16 mouse cellular contexts compared by ENCODE assay signal in genomic region chr8:86453697-86454480, GRCm38 (mm10).
"Had no signal": no experiment of that assay in that cellular context is flagged by ENCODE, and none has a peak within 500 bp of the region (broad histone marks: within the 10 kb centered on the region; RNA-seq: fewer than 3 reads in every experiment).

No protein-coding gene starts in this region.

- H3K27me3 ChIP-seq: limb, embryonic 13.5 days; neural tube, embryonic 15.5 days had no signal

- H3K36me3 ChIP-seq: limb, embryonic 13.5 days; midbrain, embryonic 10.5 days; neural tube, embryonic 15.5 days had no signal

- DNase-seq: kidney, adult 8-10 months; kidney, postnatal 4 days; left cerebral cortex, postnatal 4 days; lung, embryonic 14.5 days; lung, postnatal 10 days; lung, postnatal 4 days; retina, postnatal 1 day; right cerebral cortex, postnatal 4 days; spleen, adult 18-20 months; thymus, adult 2 months; thymus, postnatal 25 days had no signal

- H3K9ac ChIP-seq: limb, embryonic 13.5 days; lung, embryonic 14.5 days; neural tube, embryonic 15.5 days had no signal

- H3K4me2 ChIP-seq: limb, embryonic 13.5 days; lung, embryonic 14.5 days; neural tube, embryonic 15.5 days had no signal

- H3K4me3 ChIP-seq: layer of hippocampus, adult 2 months; limb, embryonic 13.5 days; midbrain, embryonic 10.5 days; myocyte; neural tube, embryonic 15.5 days had no signal

- H3K9me3 ChIP-seq: limb, embryonic 13.5 days; neural tube, embryonic 15.5 days had no signal

- H3K4me1 ChIP-seq: limb, embryonic 13.5 days; neural tube, embryonic 15.5 days had no signal

- H3K27ac ChIP-seq: layer of hippocampus, adult 2 months; limb, embryonic 13.5 days; midbrain, embryonic 10.5 days; neural tube, embryonic 15.5 days had no signal
